Mouse (Mus musculus) left cerebral cortex, adult 11 months (tissue): ENCODE results near the gene Mast4.

Experiments used
- DNase-seq: peaks from one replicate; pipeline ENCODE4 v3.0.0; 2022; ENCODE audit warnings: low spot score

Mast4 gene

GRCm38 (mm10) chr13:103059995-103060652 lies 274.2 kb downstream of the Mast4 start:
- DNase-seq, result no peak

- DNase-seq, result no peak
Measured at GRCm38 (mm10) chr13:103056451-103056850, 277.8 kb downstream of the Mast4 start.

- DNase-seq, result no peak
Measured at GRCm38 (mm10) chr13:103052661-103053060, 281.6 kb downstream of the Mast4 start.

GRCm38 (mm10) chr13:103048954-103049353 lies 285.3 kb downstream of the Mast4 start:
- no peak for DNase-seq

- DNase-seq, result no peak
Measured at GRCm38 (mm10) chr13:103043692-103044091, 290.6 kb downstream of the Mast4 start.

- peak; percentile 22 for DNase-seq
Measured at GRCm38 (mm10) chr13:103043011-103043410, 291.3 kb downstream of the Mast4 start.

GRCm38 (mm10) chr13:103037466-103037865 lies 296.8 kb downstream of the Mast4 start:
- DNase-seq, result no peak

GRCm38 (mm10) chr13:103029377-103029776 lies 304.9 kb downstream of the Mast4 start:
- DNase-seq, result no peak

- no peak for DNase-seq
Measured at GRCm38 (mm10) chr13:103027456-103028078, 306.7 kb downstream of the Mast4 start.

GRCm38 (mm10) chr13:103025461-103025860 lies 308.8 kb downstream of the Mast4 start:
- DNase-seq, result no peak

GRCm38 (mm10) chr13:103018481-103018880 lies 315.8 kb downstream of the Mast4 start:
- DNase-seq, result no peak

GRCm38 (mm10) chr13:103017661-103018060 lies 316.6 kb downstream of the Mast4 start:
- no peak for DNase-seq

- DNase-seq, result no peak
Measured at GRCm38 (mm10) chr13:103015131-103015750, 319.1 kb downstream of the Mast4 start.

- peak; percentile 52 for DNase-seq
Measured at GRCm38 (mm10) chr13:103014631-103015030, 319.7 kb downstream of the Mast4 start.

GRCm38 (mm10) chr13:103014222-103014621 lies 320.1 kb downstream of the Mast4 start:
- DNase-seq, result no peak

GRCm38 (mm10) chr13:103005227-103005626 lies 329.1 kb downstream of the Mast4 start:
- DNase-seq, result no peak

- DNase-seq, result no peak
Measured at GRCm38 (mm10) chr13:103001831-103002230, 332.5 kb downstream of the Mast4 start.

- no peak for DNase-seq
Measured at GRCm38 (mm10) chr13:103000891-103001290, 333.4 kb downstream of the Mast4 start.

- no peak for DNase-seq
Measured at GRCm38 (mm10) chr13:102994098-102994497, 340.2 kb downstream of the Mast4 start.

- DNase-seq, result no peak
Measured at GRCm38 (mm10) chr13:102992680-102993423, 341.4 kb downstream of the Mast4 start.

GRCm38 (mm10) chr13:102991928-102992327 lies 342.4 kb downstream of the Mast4 start:
- DNase-seq, result no peak

- DNase-seq, result no peak
Measured at GRCm38 (mm10) chr13:102991196-102991595, 343.1 kb downstream of the Mast4 start.

GRCm38 (mm10) chr13:102990085-102990484 lies 344.2 kb downstream of the Mast4 start:
- no peak for DNase-seq
